Mouse (Mus musculus) naive thymus-derived CD4-positive, alpha-beta T cell, adult 2 months (primary cell): ENCODE measurements around the gene Mre11a.

ENCODE experiments used
- DNase-seq: peaks from one replicate; pipeline ENCODE4 v3.0.0-alpha.2; 2011; ENCODE audit warnings: low read depth

The Mre11a gene

GRCm38 (mm10) chr9:14824840-14825239, 40.4 kb downstream of the Mre11a start:
- no peak for DNase-seq

DNA sequence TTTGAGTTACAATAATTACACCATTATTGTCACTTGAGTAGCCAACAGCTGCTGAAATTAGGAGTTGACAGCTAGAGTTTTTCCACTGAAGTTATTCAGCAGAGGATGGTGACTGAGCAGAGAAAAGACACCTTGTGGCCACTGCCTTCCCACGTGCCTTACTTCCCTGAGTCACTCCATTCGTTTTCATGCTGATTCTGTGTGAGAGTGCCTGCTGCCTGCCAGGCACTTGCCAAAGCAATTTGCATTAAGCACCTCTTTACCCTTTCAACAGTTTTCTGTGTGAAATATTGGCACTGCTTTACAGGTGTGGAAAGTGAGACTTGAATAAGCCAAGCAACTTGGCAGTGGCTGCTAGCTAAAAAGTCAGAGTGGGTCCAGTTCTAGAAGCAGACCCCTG, 43.4 kb downstream of the Mre11a start:
- DNase-seq, result no peak

DNA sequence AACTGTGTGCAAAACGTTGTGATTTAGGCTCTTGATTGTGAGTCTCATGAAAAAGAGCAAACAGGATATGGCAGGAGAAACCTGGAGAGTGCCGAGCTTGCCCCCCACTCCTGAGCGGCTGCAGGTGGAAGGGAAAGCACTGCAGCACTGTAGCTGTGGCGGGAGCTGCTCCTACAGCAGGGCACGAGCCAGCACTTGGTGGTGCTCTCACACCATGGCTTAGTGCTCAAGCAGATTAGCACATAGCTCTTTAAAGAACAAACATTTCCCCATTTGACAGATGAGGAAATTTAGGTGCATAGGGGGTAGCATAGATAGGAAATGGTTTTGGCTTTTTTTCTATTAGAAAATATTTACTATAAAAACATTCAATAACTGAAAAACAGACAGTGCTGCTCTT, 47.6 kb downstream of the Mre11a start:
- no peak for DNase-seq

GRCm38 (mm10) chr9:14835335-14836075, 51.1 kb downstream of the Mre11a start:
- DNase-seq, result no peak

GRCm38 (mm10) chr9:14839527-14839926, 55.1 kb downstream of the Mre11a start:
- no peak for DNase-seq

DNA sequence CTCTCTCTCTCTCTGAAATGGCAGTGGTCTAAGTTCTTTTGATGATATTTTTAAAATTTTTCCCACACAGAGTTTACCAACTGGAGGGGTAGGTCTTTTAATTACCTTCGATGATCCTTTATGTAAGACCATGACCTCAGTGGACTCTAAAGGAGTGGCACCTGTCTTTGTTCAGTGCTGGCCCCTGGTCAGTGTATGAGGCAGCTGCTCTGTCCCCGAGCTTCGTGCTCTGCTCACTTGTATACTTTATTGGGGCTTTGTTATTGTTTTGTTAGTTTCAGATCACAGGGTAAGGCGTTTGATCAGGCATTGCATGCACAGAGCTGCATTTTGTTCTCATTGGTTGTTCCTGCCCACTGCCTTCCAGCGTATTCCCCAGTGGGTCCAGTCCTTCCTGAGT, 55.5 kb downstream of the Mre11a start:
- DNase-seq, result no peak

- no peak for DNase-seq
Measured at GRCm38 (mm10) chr9:14841878-14842761, 57.7 kb downstream of the Mre11a start.

GRCm38 (mm10) chr9:14843311-14843857, 58.9 kb downstream of the Mre11a start:
- DNase-seq, result no peak

DNA sequence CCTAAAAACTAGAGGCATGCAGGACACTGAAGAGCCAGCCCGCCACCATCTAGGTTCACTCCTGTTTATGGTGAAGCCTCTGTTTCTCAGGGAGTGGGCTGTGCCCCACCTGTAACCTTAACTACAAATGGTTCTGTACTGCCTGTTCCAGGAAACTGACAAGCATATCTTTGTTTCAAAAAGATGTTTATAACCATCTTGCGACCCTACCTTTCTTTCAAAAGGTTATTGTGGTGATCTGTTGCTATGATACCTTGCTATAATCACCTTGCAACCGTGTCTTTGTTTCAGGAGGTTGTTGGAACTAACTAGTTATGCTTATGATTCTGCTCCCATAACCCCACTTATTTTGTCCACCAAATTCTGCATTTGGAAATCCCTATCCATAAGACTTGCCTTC, 59.4 kb downstream of the Mre11a start:
- no peak for DNase-seq

- peak; percentile 59 for DNase-seq
Measured at GRCm38 (mm10) chr9:14846428-14846827, 62.0 kb downstream of the Mre11a start.

GRCm38 (mm10) chr9:14848267-14848935, 63.9 kb downstream of the Mre11a start:
- DNase-seq, result no peak

DNA sequence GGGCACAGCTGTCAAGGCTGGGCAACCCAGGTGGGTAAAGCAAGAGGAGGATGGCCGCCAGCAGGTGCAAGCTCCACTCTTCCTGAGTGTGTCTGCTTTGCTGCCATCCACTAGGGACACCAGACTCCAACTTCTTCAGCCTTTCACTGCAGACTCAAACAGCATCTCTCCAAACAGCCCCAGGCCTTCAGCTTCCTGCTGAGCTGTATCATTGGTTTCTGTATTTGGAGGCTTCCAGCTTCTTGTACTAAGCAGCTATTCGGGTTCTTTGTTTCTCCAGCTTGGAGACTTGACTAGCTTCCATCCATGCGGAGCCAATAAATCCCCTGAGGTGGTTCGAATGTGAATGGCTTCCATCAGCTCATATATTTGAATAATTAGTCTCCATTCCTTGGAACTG, 70.1 kb downstream of the Mre11a start:
- DNase-seq, result no peak

DNA sequence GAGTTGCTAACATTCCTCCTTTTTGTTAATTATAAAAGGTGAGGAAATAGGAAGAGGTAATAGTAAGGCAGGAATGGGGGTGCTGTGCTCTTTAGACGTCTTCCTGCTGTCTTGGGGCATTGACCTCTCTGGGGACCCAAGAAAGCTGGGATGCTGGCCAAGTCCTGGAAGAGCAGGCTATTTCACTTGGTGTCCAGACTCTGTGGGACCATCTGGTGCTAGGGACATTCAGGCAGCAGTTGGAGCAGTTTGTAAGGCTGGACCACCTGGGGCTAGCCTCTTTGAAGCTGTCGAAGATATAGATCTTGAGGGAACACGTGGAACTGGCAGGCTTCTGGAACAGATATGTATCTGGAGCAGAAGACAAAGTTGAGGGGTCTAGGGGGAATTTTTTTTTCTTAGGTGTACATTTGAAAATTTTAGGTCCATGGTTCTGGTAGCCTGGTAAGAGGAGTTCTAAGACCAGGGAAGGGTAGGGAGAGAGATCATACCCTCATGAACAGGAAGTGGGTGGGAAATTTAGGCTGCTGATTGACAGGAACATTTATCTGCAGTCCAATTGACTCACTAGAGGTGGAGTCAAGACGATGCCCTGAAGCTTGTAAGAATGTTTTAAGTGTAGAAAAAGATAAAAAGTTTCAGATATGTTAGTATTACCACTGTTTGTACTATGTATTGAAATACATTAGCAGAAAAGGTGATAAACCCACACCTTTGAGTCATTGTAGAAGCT, 72.6 kb downstream of the Mre11a start:
- DNase-seq, result no peak

- DNase-seq, result peak; percentile 44
Measured at GRCm38 (mm10) chr9:14858170-14858706, 73.8 kb downstream of the Mre11a start.

DNA sequence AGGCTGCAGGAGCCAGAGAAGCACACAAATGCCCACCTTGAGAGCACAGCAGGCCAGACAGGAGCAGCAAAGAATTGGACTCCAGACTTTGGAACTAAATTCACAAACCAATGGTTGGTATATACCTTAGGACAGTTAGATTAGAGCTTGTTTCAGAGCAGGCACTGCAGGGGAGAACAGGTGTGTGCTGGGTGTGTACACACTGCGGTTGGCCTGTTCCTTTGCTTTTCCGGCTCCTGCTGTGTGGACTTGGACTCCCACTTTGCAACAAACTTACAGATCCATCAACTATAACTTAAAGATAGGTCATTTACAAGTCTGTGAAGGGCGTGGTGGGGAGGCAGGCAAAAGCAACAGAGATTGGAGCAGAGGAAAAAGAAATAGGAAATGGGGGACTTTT, 74.3 kb downstream of the Mre11a start:
- no peak for DNase-seq

DNA sequence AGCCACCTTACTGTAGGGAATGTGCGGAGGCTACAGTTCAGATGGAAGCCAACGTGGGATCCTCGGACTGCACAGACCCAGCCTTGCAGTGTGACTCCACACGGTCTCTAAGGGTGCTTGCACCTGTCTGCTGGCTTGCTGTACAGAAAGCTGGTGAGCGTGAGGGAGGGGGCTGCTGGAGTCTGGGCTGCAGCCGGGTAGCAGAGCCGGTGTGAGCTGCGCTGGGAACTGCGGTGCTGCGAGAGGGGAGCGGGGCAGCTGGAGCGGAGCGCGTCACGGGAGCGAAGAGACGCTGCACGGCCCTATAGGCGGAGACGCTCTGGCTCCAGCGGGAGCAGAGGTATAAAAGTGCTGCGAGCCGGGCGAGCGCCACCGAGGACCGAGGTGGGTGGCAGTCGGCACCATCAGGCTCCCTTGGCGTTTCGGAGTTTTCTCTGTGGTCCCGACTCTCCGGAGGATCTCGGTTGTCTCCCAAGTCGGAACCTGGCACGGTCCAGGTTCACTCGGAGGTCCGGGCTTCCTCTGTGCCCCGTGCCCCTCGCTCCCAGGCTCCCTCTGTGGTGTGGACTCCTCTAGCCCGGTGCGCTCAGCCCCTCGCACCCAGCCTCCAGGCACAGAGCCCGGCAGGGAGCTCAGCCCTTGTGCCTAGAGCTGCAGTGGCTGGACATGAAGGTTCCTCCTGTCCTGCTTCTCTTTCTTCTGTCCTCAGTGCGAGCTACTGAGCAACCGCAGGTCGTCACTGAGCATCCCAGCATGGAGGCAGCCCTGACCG, 75.6 kb downstream of the Mre11a start, which contains the start of gene Gpr83:
TSS of gene Gpr83 (plus strand) at position 343 of the 772 bp plus-strand sequence.
- peak; percentile 75 for DNase-seq

GRCm38 (mm10) chr9:14863126-14863525, 78.7 kb downstream of the Mre11a start:
- DNase-seq, result no peak

GRCm38 (mm10) chr9:14864726-14865125, 80.3 kb downstream of the Mre11a start:
- no peak for DNase-seq

DNA sequence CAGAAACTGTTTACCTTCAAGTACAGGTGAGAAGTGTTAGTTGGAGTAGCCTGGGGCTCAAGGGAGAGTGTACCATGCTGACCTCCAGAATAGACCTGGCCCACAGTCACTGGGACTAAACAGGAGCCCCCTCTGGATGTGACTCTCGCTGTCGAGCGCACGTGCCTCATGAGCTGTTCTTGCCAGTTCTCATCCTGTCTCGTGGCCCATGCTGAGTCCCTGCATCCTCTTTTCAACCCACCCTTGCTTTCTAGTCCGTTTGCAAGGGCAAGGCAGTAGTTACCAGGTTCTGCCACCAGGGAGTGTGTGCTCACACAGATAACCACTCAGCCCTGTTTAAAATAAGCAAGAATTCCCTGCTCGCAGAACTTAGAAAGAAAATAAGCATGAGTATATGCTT, 82.5 kb downstream of the Mre11a start:
- DNase-seq, result peak; percentile 88

- no peak for DNase-seq
Measured at GRCm38 (mm10) chr9:14868326-14868725, 83.9 kb downstream of the Mre11a start.

DNA sequence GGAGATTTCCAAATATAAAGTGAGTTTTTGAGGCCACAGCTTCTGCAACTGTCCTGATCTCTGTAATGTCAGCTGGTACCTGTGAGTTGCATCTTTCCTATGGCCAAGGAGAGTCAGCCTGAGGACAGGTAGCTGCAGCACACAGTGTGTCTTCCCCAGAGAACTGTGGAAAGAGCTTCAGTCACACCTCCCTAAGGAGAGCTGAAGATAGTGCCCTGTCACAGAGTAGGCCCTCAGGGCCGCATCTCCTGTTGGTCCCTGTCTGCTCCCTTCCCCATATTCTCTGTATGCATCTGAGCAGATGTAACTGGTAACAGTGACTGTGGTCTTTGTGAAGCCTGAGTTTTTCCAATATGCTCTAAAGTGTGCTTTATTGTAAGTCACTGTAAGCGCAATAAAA, 85.9 kb downstream of the Mre11a start:
- no peak for DNase-seq
